Mouse (Mus musculus): ENCODE data around the gene Angpt4.

Angpt4 gene

DNA sequence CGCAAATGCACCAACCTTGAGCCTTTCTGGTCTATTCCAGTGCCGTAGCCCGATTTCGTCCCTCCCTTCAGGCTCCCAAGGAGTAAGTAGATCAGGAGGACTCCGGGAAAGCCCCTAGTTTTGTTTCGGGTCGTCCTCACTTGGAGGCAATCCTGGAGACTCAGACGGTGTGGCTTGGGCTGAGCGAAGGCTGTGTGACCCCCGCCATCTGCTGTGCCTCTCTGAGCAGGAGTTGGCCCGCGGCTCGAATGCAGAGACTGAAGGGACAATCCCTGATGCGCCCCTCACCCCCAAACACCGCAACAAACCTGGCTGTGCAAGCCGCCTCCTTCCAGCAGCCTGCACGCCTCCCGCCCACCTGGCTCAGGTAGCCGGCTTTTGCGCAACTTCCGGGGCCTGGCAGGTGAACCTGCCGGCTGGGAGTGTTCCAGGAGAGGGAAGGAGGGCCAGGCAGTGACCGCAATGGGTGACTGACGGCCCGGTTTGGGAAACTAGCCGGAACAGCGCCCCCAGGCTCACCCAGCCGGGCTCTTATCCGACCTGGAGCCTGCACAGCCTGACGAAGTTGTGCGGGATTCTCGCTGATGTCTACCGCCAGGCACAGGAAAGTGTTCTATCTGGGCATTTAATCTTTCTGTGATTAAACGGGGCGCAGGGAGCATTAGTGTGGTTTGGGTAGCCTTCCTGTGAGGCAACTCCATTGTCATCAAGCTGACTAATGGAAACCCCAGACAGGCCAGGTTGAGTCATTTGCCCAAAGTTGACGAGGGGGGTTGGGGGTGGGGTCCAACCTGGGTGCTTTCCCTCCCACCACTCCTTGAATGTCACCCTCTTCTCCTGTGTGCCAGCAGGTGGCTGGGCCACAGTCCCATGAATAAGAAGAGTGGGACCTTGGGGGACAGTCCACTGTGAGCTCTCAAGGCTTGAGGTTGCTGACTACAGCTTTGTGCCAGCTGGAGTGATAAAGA is 62.9 kb downstream of the Angpt4 start:
- in situ Hi-C loops (cut with MboI; ENCODE audit: low pct_unique_long_range_greater_than_20kb in 1 of 2, low sequenced_read_pairs in 2 of 2, unreplicated experiment in 1 of 2): no loop called here

DNA sequence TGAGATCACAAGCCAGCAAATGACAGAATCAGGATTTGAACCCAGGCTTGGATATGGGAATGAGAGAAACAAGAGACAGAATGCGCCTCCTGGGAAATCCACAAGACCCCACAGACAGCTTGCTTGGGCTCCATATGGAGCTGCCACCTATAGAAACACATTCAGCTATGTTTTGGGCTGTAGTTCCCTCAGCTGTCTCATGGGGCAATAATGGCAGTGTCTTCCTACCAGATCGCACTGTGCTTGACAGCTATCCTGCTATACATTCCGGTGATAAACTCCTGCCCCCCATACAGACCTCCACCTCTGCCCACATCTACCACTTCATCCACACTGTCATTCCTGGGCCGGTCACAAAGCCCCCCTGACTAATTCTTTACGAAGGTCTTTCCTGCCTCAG is 64.3 kb downstream of the Angpt4 start:
- in situ Hi-C loops (cut with MboI; ENCODE audit: low pct_unique_long_range_greater_than_20kb in 1 of 2, low sequenced_read_pairs in 2 of 2, unreplicated experiment in 1 of 2): loop anchor here in 1 of 2 experiments (5.0 kb wide), 1 partner anchor 33 kb away; no protein-coding TSS in a partner anchor

DNA sequence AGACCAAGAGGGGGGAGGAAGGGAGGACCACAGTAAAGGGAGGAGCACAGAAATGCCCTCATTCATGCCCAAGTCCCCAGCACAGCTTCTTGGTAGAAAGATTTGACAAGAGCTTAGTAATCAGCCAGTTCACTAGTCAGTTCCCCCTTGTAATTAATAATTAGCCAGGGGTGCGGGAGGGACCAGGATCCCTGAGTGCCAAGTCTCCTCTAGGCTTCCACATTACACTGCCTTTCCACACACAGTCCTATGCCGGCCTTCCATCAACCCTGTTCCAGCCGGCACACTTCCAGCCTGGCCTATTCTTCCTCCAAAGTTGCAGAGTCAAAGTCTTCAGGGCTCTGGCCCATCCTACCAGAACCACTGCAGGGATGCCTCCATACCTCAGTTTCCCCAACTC is 65.1 kb downstream of the Angpt4 start:
- in situ Hi-C loops (cut with MboI; ENCODE audit: low pct_unique_long_range_greater_than_20kb in 1 of 2, low sequenced_read_pairs in 2 of 2, unreplicated experiment in 1 of 2): loop anchor here in 1 of 2 experiments (5.0 kb wide), 1 partner anchor 34 kb away; no protein-coding TSS in a partner anchor

DNA sequence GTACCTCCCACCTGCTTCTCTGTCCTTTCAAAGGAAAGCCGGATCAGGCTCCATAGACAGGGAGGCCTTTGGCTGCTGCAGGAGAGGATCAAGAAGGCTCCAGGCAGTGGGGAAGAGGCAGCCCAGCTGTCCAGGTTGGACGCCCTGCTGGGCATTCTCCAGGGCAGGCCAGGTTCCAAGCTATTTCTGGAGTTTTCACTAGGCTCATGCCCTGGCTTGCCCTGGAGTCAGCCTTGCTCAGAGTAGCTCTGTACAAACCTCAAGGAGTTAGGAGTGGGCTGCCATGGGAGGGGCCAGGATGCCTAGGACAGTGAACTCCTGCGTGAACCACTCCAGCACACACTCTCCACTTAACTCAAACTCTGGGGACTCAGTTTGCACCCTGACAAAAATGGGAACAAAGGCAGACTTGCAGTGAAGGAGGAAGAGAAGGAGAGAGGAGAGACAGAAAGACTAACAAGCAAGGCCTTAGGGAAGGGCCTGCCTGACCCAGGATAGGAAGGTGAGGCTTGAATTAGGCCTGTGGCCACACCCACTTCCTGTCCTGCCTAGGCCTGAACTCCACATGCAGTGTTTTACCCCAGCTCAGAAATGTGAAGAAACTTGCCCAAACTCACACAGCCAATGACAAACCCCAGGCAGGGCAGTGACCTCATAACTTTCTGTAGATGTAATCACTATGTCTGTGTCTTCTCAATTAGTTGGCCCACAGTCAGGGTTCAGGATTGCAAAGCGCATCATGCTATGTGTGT is 66.9 kb downstream of the Angpt4 start:
- in situ Hi-C loops (cut with MboI; ENCODE audit: low pct_unique_long_range_greater_than_20kb in 1 of 2, low sequenced_read_pairs in 2 of 2, unreplicated experiment in 1 of 2): loop anchor here in 1 of 2 experiments (5.0 kb wide), 1 partner anchor 36 kb away; no protein-coding TSS in a partner anchor

DNA sequence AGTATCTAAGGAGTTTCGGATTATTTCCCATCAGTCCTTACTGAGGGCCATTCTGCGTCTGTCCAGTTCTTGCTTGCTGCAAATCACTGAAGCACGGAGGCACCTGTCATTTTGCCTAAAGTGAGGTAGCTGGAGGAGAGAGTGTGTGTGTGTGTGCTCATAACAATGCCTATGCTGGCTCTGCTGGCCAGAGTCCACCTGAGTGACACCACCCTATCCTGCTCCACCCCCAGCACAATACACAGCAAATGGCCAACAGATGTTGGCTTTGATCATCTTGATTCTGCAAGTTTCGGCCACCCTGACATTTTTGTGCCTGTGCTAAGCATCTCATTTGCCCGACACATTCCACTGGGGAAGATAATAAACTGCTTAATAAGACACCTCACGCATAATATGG is 67.5 kb downstream of the Angpt4 start:
- in situ Hi-C loops (cut with MboI; ENCODE audit: low pct_unique_long_range_greater_than_20kb in 1 of 2, low sequenced_read_pairs in 2 of 2, unreplicated experiment in 1 of 2): loop anchor here in 1 of 2 experiments (5.0 kb wide), 1 partner anchor 36 kb away; no protein-coding TSS in a partner anchor

DNA sequence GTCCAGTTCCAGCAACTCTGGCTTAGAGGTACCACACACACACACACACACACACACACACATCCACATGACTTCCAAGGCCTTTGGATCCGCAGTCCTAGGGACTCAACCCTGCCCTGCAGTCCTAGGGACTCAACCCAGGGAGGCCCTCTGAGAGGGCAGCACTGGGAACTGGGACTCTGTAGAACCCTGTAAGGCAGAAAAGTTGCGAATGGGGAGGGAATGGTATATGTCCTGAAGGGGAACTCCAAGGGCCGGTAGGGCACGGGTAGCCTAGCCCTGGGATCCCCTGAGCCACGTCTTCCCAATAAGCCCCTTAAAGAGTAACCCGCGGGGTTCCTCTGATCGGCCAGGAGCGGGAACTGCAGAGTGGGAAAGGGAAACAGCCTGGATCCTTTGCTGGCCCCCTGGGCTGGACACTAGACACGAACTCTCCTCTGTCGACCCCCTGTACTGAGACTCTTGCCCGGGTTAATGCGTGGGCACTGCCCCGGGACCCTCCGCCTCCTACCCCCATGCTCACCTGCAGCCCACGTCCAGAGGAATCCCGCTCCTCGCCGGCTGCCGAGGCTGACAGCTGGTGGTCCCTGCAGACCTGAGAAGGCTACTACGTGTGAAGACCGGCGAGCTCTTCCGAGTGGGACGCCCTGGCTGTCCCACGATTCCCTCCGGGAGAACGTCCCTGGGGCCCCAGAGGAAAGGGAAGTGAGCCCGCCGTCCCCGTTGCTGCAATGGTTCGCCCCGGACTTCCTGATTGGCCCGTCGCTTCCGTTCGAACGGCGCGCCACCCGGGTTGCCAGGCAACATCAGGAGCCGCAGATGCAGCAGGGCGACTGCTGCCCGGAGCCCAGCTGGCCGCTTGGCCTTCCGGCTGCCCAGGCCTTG is 68.7 kb downstream of the Angpt4 start, which contains the start of gene Fam110a:
Gene Fam110a, minus strand, starts transcription at position 750 of the 885 bp plus-strand sequence.
- in situ Hi-C loops (cut with MboI; ENCODE audit: low pct_unique_long_range_greater_than_20kb in 1 of 2, low sequenced_read_pairs in 2 of 2, unreplicated experiment in 1 of 2): loop anchor here in 1 of 2 experiments (5.0 kb wide), 1 partner anchor 37 kb away; no protein-coding TSS in a partner anchor

DNA sequence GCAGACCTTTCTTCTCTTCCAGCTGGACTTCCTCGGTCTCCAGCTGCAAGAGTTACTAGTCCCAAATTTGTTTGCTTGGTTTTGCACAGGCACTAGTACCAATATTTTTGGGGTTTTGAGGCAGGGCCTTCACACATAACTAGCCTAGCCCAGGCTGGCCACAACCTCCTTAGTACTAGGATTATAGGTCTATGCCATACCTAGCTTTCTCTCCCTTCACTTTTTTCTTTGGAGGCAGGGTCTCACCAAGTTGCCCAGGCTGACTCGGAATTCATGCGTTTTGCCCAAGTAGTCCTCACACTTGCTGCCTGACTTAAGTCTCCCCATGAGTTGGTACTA is 69.3 kb downstream of the Angpt4 start:
- in situ Hi-C loops (cut with MboI; ENCODE audit: low pct_unique_long_range_greater_than_20kb in 1 of 2, low sequenced_read_pairs in 2 of 2, unreplicated experiment in 1 of 2): no loop called here

DNA sequence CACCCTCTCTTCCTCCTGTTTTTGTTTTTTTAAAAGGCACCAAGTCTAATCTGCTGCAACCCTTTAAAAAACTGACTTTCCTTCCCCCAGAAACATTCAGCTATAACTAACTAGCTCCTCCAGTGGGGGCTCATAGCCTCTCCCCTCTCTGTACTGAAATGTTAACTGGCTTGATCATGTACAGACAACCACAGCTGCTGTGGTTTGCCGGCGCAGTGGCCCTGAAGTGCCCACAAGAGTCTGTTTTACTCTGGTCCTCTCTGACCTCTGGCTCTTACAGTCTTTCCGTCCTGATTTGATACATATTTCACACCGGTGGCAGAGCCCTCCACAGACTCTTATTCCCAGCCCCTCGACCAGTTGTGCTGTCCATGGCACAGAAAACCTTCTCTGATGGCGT is 70.3 kb downstream of the Angpt4 start:
- in situ Hi-C loops (cut with MboI; ENCODE audit: low pct_unique_long_range_greater_than_20kb in 1 of 2, low sequenced_read_pairs in 2 of 2, unreplicated experiment in 1 of 2): no loop called here

DNA sequence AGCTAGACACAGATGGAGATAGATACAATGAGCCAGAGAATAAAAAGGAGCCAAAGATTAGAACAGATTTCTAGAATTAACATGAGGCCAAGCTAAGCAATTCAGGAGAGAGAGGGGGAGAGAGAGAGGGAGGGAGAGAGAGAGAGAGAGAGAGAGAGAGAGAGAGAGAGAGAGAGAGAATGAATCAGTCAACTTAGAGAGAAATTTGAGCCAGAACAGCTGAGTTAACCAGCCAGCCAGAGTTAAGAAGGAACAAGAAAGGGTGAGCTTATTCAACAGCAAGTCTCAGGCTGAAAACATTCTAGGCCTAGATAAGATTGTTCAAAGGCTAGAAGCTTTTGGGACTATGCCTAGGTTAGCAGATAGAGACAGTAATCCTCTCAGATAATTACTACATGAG is 71.5 kb downstream of the Angpt4 start:
- in situ Hi-C loops (cut with MboI; ENCODE audit: low pct_unique_long_range_greater_than_20kb in 1 of 2, low sequenced_read_pairs in 2 of 2, unreplicated experiment in 1 of 2): no loop called here

DNA sequence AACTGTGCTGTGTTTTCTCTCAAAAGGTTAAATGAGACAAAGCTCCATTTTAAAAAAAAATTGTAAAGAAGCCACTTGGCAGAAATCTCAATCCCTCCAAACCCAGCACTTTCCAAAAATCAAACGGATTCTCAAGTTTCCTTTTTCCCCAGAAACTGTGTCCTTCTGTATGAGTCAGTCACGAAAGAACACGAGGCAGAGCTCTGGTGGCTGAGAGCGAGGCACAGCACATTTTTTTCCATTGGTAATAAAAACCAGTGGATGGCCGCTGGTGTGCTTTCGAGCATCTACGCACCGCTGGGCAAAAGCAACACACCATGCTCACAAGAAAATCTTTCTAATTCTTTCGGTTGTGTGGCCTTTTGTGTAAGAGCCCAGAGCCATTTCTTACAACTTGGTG is 73.0 kb downstream of the Angpt4 start:
- in situ Hi-C loops (cut with MboI; ENCODE audit: low pct_unique_long_range_greater_than_20kb in 1 of 2, low sequenced_read_pairs in 2 of 2, unreplicated experiment in 1 of 2): no loop called here

DNA sequence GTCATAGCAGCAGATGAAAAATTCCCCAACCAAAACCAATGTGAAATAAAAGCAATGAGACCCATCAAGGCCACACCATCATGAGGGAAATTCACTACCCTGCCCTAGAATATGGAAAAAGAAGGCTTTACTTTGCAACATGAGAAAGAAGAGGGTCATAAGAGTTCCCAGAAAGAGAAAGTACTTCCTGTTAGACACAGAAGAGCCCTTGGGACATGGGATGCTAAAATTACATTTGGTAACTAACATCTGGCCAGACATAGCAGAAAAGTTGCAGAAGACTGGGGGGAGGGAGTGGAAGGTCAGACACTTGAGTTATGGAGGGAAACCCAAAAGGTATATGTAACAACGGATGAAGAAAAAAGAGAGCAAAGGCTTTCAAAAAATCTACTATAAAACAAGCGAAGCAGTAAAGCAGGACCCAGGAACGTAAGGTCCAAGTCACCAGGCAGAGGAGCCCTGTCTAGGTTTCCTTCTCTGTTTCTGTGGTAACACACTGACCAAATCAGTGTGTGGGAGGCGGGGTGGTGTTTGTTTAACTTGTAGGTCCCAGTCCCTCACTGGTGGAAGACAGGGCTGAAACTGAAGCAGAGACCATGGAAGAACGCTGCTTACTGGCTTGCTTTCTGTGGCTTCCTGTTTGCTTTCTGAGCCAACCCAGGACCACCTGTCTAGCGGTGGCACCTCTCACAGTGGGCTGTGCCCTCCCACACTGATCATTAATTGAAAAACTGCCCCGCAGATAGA is 74.6 kb downstream of the Angpt4 start:
- in situ Hi-C loops (cut with MboI; ENCODE audit: low pct_unique_long_range_greater_than_20kb in 1 of 2, low sequenced_read_pairs in 2 of 2, unreplicated experiment in 1 of 2): no loop called here

DNA sequence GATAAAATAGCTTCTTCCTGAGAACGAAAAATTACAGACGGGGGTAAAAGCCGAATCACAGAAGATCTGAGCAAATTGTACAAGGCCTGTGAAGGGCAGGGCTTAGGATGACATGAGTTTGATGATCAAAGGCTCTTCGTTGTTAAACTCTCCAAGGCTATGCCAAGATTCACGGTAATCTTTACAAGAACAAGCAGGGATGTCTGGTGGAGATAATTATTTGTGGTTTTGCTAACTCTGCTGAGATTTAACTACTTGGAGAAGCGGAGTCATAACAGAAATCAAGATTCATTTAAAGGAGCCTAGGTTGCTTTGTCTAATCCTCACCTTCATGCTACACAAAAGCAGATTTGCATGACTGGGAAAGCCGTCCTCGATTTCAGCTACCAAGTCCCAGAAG is 75.9 kb downstream of the Angpt4 start:
- in situ Hi-C loops (cut with MboI; ENCODE audit: low pct_unique_long_range_greater_than_20kb in 1 of 2, low sequenced_read_pairs in 2 of 2, unreplicated experiment in 1 of 2): no loop called here

DNA sequence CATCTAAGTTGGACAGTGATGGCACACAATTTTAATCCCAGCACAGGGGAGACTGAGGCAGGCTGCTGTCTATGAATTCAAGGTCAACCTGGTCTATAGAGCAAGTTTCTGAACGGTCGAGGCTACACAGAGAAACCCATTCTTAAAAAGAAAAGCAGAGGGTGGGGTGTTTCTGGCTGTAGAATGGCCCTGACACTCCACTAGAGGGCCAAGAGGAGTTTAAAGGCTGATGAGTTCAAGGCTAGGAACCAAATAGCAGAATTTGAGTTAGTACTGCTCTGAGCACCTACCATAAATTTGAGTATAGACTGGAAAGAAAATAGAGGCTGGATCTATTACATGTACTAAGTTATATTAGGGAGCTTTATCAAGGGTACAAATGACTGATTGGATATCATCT is 78.0 kb downstream of the Angpt4 start:
- in situ Hi-C loops (cut with MboI; ENCODE audit: low pct_unique_long_range_greater_than_20kb in 1 of 2, low sequenced_read_pairs in 2 of 2, unreplicated experiment in 1 of 2): no loop called here

DNA sequence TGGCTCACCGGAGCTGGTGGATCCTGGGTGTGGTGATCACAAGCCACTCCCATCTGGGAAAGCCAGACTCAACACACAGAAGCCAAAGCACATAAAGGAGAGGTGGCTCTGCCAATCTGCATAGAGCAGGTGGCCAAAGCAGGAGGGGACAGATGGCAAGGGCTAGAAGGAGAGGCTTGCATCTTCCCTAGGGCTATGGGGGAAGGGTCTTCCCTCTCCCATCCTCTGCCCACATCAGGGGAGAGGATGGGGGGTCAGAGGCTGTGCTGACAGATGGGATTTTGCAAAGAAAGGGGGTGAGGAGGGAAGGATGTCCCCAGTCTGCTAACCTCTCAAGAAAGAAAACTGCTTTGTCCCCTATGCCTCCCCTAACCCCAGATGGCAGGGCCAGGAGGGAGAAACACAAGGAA is 80.0 kb downstream of the Angpt4 start:
- in situ Hi-C loops (cut with MboI; ENCODE audit: low pct_unique_long_range_greater_than_20kb in 1 of 2, low sequenced_read_pairs in 2 of 2, unreplicated experiment in 1 of 2): loop anchor here in 1 of 2 experiments (10.0 kb wide), 1 partner anchor 116 kb away; no protein-coding TSS in a partner anchor

DNA sequence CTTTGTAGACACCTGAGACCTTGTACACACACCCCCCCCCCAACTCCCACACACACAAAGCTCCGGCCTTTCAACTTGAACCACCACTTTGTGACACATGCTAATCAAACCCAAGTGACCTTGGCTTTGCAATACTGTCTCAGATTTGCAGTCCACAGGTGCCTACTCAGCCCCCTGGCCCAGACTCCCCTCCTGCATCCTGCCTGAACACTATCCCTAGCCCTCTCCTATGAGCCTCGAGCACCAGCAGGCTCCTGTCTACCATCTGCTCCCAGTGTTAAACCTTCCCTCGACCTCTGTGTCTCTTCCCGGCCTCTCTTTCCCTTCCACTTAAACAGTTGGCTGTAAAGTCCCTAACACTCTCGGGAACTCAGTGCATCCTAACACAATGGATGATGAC is 80.4 kb downstream of the Angpt4 start:
- in situ Hi-C loops (cut with MboI; ENCODE audit: low pct_unique_long_range_greater_than_20kb in 1 of 2, low sequenced_read_pairs in 2 of 2, unreplicated experiment in 1 of 2): loop anchor here in 1 of 2 experiments (10.0 kb wide), 1 partner anchor 117 kb away; no protein-coding TSS in a partner anchor

DNA sequence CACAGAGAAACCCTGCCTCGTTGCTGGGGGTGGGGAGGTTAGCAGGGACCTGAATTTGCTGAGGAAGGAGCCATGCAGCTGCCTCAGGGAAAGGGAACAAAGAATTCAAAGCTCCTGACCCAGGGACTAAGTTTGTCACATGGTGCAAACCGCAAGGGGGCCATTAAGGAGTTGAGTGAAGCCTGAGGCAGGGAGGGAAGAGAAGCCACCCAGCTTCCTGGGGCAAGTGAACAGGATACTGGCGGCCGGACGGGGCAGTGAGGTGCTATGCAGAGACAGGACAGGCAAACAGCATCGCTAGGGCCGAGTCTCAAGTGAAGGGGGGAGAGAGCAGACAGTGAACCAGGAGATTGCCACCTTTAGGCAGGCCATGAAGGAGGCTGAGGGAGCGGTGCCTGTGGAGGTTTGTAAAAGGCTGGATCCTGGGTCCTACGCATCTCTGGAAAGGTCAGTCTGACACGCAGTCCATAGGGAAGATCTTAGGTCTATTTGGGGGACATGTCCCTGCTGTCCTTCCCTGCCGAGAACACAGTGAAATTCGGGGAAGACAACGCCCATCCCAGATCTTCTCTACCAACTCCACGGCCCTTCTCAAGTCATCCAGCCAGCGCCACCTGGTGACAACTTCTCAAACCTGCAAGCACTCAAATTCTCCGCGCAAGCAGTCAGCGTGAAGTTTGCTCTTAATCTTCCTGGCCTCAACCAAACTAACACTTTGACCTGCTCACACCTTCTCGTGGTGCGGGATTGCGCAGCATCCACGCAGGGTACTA is 83.5 kb downstream of the Angpt4 start:
- in situ Hi-C loops (cut with MboI; ENCODE audit: low pct_unique_long_range_greater_than_20kb in 1 of 2, low sequenced_read_pairs in 2 of 2, unreplicated experiment in 1 of 2): loop anchor here (5.0 to 10.0 kb wide), 2 partner anchors 117 to 120 kb away; no protein-coding TSS in a partner anchor

Measured in mouse embryonic stem cell (cell line).